Mouse (Mus musculus) midbrain, embryonic 11.5 days (tissue): ENCODE results near the gene Cdk8. TPM values are rescaled to one million over a fixed set of nuclear protein-coding genes. Genes with fewer than 3 reads are reported as not detected.
A peak's percentile ranks its signal among the peaks of the same experiment; 100 is the strongest.

Experiments
- ATAC-seq: fragments of 200-750 bp; cut with Nextera tagmentation; 2 replicates; pipeline ENCODE4 v1.8.0; 2017; ENCODE audit warnings: moderate TSS enrichment, moderate library complexity; ENCODE audit not compliant: low FRiP score
- DNase-seq: peaks from one replicate; pipeline ENCODE4 v3.0.0; 2015; ENCODE audit warnings: low spot score; ENCODE audit errors: missing footprints
- H3K27ac ChIP-seq: fragments of 300-500 bp; sonication (generic); 2 replicates; pipeline ENCODE4 v1.5.1; 2014; ENCODE audit warnings: low read depth, low read length
- H3K27me3 ChIP-seq: fragments of 300-500 bp; sonication (generic); 2 replicates; pipeline ENCODE4 v1.6.1; 2014; ENCODE audit warnings: mild to moderate bottlenecking, low read length, moderate library complexity, mixed read lengths; ENCODE audit not compliant: control insufficient read depth, insufficient read depth
- H3K36me3 ChIP-seq: fragments of 300-500 bp; sonication (generic); 2 replicates; pipeline ENCODE4 v1.6.1; 2014; ENCODE audit warnings: mild to moderate bottlenecking, low read length, moderate library complexity, mixed read lengths; ENCODE audit not compliant: control insufficient read depth, insufficient read depth
- H3K4me1 ChIP-seq: fragments of 300-500 bp; sonication (generic); 2 replicates; pipeline ENCODE4 v1.6.1; 2014; ENCODE audit warnings: low read length; ENCODE audit not compliant: control insufficient read depth, insufficient read depth
- H3K4me2 ChIP-seq: fragments of 300-500 bp; sonication (generic); 2 replicates; pipeline ENCODE4 v1.6.1; 2014; ENCODE audit warnings: mild to moderate bottlenecking, moderate library complexity
- H3K4me3 ChIP-seq: fragments of 300-500 bp; sonication (generic); 2 replicates; pipeline ENCODE4 v1.5.1; 2014; ENCODE audit warnings: low read depth, low read length
- H3K9ac ChIP-seq: fragments of 300-500 bp; sonication (generic); 2 replicates; pipeline ENCODE4 v1.6.1; 2014; ENCODE audit warnings: low read length
- H3K9me3 ChIP-seq: fragments of 300-500 bp; sonication (generic); 2 replicates; pipeline ENCODE4 v1.6.1; 2016; ENCODE audit warnings: low read length; ENCODE audit not compliant: control insufficient read depth
- WGBS: fragments of 180-500 bp; shearing (Covaris S2); extraction: QIAGEN DNeasy Blood & Tissue Kit; methylation state at CpG from one replicate; pipeline ENCODE4 v1.1.7; 2014; 5-methylcytosine and 5-hydroxymethylcytosine counted together
- polyA plus RNA-seq: library from polyadenylated mRNA; unstranded; fragments of >200 nt; fragmentation: Nextera tagmentation; extraction: Ambion mirVana; gene quantifications from 2 replicates; pipeline ENCODE4 v1.2.1, GENCODE M21; 2014

Gene Cdk8
- polyA plus RNA-seq, 1 experiment from 2014 or later: 39.2 TPM

GRCm38 (mm10) chr5:146199540-146199939 is 31.5 kb upstream of the Cdk8 start:
- 74% methylated on average over 2 of the region's 2 CpGs for WGBS
- no peaks in the 10 kb centered on the region for H3K4me1 ChIP-seq
- peaks cover 11% of the 10 kb centered on the region; the same call in 1 of the 2 replicates for H3K36me3 ChIP-seq
- no peak overlapping the region for H3K27ac ChIP-seq
- no peak overlapping the region for H3K4me2 ChIP-seq
- DNase-seq: no peak
- H3K4me3 ChIP-seq: no peak overlapping the region
- ATAC-seq: no peak
- no peaks in the 10 kb centered on the region; the same call in 1 of the 2 replicates for H3K9me3 ChIP-seq
- H3K9ac ChIP-seq: no peak overlapping the region
- H3K27me3 ChIP-seq: no peaks in the 10 kb centered on the region

DNA sequence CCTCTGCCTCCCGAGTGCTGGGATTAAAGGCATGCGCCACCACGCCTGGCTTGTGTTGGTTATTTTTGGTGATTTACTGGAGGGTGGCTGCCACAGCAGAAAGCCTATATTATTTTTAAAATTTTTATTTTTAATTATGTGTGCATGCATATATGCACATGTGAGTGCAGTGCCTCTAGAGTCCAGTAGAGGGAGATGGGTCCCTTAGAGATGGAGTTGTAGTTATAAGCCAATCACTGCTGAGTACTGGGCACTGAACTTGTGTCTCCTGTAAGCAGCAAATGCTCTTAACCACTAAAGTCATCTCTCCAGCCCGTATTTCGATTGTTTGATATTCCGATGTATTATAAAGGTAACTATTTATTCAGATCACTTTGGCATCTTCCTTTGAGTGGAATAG is 30.4 kb upstream of the Cdk8 start:
- Histone ChIP-seq H3K27ac (no peak overlapping the region), H3K4me2 (no peak overlapping the region), H3K9ac (no peak overlapping the region), H3K36me3 (peaks cover 12% of the 10 kb centered on the region; the same call in 1 of the 2 replicates), H3K27me3 (no peaks in the 10 kb centered on the region), H3K9me3 (no peaks in the 10 kb centered on the region; the same call in 1 of the 2 replicates), H3K4me3 (no peak overlapping the region), H3K4me1 (no peaks in the 10 kb centered on the region)
- 97% methylated on average over 6 of the region's 6 CpGs for WGBS
- DNase-seq (no peak), ATAC-seq (no peak)

DNA sequence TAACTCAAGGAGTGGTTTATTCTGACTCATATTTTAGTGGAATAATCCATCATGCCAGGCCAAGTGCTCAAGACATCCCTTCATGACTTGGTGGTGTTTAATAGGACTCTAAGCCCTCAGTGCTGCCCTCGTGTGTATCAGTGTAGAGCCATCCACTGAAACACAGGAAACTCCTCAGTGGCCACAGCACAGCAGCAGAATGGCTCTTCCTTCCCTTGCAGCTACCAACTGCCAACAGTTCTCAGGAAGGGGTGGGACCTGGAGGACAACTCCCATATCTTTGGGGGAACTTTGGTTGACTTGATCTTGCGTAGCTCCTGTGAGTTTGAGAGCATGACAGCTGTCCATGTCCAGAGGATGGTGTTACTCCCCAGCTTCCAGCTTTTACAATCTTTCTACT is 27.1 kb upstream of the Cdk8 start:
- 87% methylated on average over 2 of the region's 2 CpGs for WGBS
- Histone ChIP-seq H3K4me3 (no peak overlapping the region), H3K4me1 (no peaks in the 10 kb centered on the region), H3K27ac (no peak overlapping the region), H3K9ac (no peak overlapping the region), H3K36me3 (peaks cover 30% of the 10 kb centered on the region), H3K4me2 (no peak overlapping the region), H3K9me3 (no peaks in the 10 kb centered on the region; the same call in 1 of the 2 replicates), H3K27me3 (no peaks in the 10 kb centered on the region)
- DNase-seq: no peak
- ATAC-seq: no peak

DNA sequence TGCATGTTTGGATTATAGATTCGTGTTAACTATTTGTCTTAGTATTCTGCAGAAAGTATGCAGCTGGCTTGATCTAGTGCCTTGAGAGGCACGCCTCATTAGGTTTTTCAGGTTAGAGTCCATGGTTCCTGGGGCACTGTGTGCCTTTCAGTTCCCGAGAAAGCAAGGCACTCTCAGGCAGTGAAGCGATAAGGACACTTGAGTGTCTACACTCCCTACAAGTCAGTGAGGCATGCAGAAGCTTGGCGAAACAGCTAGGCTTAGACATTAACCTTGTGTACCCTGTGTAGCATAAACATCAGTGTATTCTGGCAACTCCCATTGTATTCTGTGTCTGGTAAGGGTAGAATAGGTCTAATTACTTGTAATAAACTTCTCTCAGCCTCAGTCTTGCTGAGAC is 25.5 kb upstream of the Cdk8 start:
- no peak overlapping the region for H3K4me2 ChIP-seq
- H3K4me1 ChIP-seq: no peaks in the 10 kb centered on the region
- H3K27me3 ChIP-seq: no peaks in the 10 kb centered on the region
- 93% methylated on average over 5 of the region's 5 CpGs for whole genome bisulfite sequencing
- peaks cover 34% of the 10 kb centered on the region for H3K36me3 ChIP-seq
- H3K9me3 ChIP-seq: no peaks in the 10 kb centered on the region; the same call in 1 of the 2 replicates
- ATAC-seq (no peak), DNase-seq (no peak)
- no peak overlapping the region for H3K27ac ChIP-seq
- H3K4me3 ChIP-seq: no peak overlapping the region
- H3K9ac ChIP-seq: no peak overlapping the region

- Histone ChIP-seq H3K27ac (no peak overlapping the region), H3K36me3 (peaks cover 11% of the 10 kb centered on the region; the same call in 1 of the 2 replicates), H3K9me3 (no peaks in the 10 kb centered on the region), H3K27me3 (no peaks in the 10 kb centered on the region), H3K4me1 (peaks cover 4% of the 10 kb centered on the region; the same call in 1 of the 2 replicates), H3K4me2 (peak overlapping the region; percentile 59), H3K9ac (peak overlapping the region; percentile 55), H3K4me3 (peak overlapping the region; percentile 65)
- ATAC-seq (peak; percentile 53; the same call in 1 of the 2 replicates), DNase-seq (no peak)
- WGBS: 11% methylated on average over 13 of the region's 13 CpGs
Measured at GRCm38 (mm10) chr5:146220501-146220878, 10.5 kb upstream of the Cdk8 start.

GRCm38 (mm10) chr5:146220879-146221714 is 9.9 kb upstream of the Cdk8 start, which contains the start of gene Rnf6:
Rnf6 (minus strand) TSS chr5:146221555.
- peaks cover 4% of the 10 kb centered on the region; the same call in 1 of the 2 replicates for H3K4me1 ChIP-seq
- peak within 1 kb of the TSS; percentile 92 for H3K9ac ChIP-seq
- WGBS: under 1% methylated on average over 66 of the region's 67 CpGs
- H3K27me3 ChIP-seq: no peaks in the 10 kb centered on the region
- peak within 1 kb of the TSS; percentile 94 for H3K27ac ChIP-seq
- H3K4me3 ChIP-seq: peak within 1 kb of the TSS; percentile 65
- H3K4me2 ChIP-seq: peak within 1 kb of the TSS; percentile 59
- ATAC-seq (peak; percentile 100), DNase-seq (peak; percentile 99)
- H3K9me3 ChIP-seq: no peaks in the 10 kb centered on the region
- H3K36me3 ChIP-seq: peaks cover 5% of the 10 kb centered on the region; the same call in 1 of the 2 replicates

GRCm38 (mm10) chr5:146221722-146222121 is 9.3 kb upstream of the Cdk8 start:
- peak overlapping the region; percentile 49 for H3K4me2 ChIP-seq
- peak overlapping the region; percentile 94 for H3K27ac ChIP-seq
- no peak for ATAC-seq
- H3K27me3 ChIP-seq: no peaks in the 10 kb centered on the region
- peak overlapping the region; percentile 65 for H3K4me3 ChIP-seq
- peak; percentile 80 for DNase-seq
- peak overlapping the region; percentile 92 for H3K9ac ChIP-seq
- H3K36me3 ChIP-seq: peaks cover 4% of the 10 kb centered on the region; the same call in 1 of the 2 replicates
- H3K9me3 ChIP-seq: no peaks in the 10 kb centered on the region
- 37% methylated on average over 6 of the region's 6 CpGs for WGBS
- peaks cover 4% of the 10 kb centered on the region; the same call in 1 of the 2 replicates for H3K4me1 ChIP-seq

DNA sequence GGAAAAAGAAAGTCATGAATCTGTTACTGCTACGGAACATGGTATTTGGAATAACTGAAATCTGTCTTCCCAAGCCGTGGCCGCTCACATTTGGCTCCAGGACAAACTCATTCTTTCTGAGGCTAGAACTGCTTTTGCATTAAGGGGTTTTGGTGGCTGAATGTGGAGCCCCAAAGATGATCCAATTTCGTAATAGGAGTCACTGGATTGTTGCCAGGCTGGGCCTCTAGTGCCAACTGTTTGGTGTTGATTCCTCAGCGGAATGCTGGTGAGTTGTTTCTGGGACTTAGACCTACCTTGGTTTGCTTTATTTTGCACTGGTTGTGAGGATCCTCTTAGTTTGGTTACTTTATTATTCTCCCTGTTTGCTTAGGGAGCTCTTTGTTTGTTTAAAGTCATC is 7.2 kb upstream of the Cdk8 start:
- Histone ChIP-seq H3K4me3 (no peak overlapping the region), H3K9ac (no peak overlapping the region), H3K27me3 (no peaks in the 10 kb centered on the region), H3K4me2 (no peak overlapping the region), H3K27ac (no peak overlapping the region), H3K36me3 (0 out of 2 replicates have a peak, but pooled peaks cover 2% of the 10 kb centered on the region), H3K4me1 (peaks cover 4% of the 10 kb centered on the region; the same call in 1 of the 2 replicates), H3K9me3 (no peaks in the 10 kb centered on the region)
- ATAC-seq (no peak), DNase-seq (no peak)
- 86% methylated on average over 5 of the region's 5 CpGs for WGBS

DNA sequence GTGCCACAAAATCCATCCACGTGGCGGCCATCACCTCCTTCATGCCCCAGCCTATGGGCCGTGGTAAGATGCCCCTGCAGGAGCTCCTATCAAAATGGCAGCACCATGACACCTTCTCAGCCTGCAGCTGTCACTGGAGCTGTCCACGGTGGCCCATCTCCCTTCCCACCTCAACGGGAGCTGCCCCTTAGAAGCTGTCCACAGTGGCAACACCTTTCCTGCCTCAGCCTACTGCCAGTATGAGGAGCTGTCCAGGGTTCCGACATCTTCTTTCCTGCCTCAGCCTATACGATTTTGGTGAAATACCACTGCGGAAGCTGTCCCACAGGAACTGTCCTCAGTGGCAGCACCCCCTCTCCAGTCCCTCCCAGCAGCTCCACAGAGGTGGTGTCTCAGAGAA is 3.5 kb upstream of the Cdk8 start:
- ATAC-seq: no peak
- H3K9me3 ChIP-seq: no peaks in the 10 kb centered on the region

More for the DNA sequence above, 3.5 kb upstream of the Cdk8 start:
- Histone ChIP-seq H3K4me2 (no peak overlapping the region), H3K9ac (no peak overlapping the region), H3K36me3 (no peaks in the 10 kb centered on the region), H3K4me1 (peaks cover 3% of the 10 kb centered on the region), H3K4me3 (no peak overlapping the region), H3K27me3 (no peaks in the 10 kb centered on the region), H3K27ac (no peak overlapping the region)
- WGBS: 89% methylated on average over 8 of the region's 8 CpGs
- no peak for DNase-seq
